Mouse (Mus musculus): ENCODE measurements around the gene Galnt2.

GRCm38 (mm10) chr8:124349663-124350062 is 118.5 kb downstream of the Galnt2 start:
- TF ChIP-seq EP300 (IDR thresholded peaks at IDR 0.05; ENCODE audit: low read depth) (no peak), CTCF (IDR thresholded peaks at IDR 0.05; ENCODE audit: low read depth) (peak; percentile 96)

Data from liver, postnatal 0 days (tissue).